Mouse (Mus musculus) megakaryocyte, embryonic 14.5 days (primary cell): ENCODE data around the gene Marc2. TPM values are rescaled to one million over a fixed set of nuclear protein-coding genes. Genes with fewer than 3 reads are reported as not detected.
A peak's percentile ranks its signal among the peaks of the same experiment; 100 is the strongest.

Experiments
- H3K27me3 ChIP-seq: replicated peaks from 2 replicates; pipeline ENCODE3; 2012; ENCODE audit warnings: inconsistent platforms
- H3K36me3 ChIP-seq: replicated peaks from 2 replicates; pipeline ENCODE3; 2012; ENCODE audit warnings: low read length, inconsistent platforms, mixed read lengths
- H3K4me1 ChIP-seq: 2 replicates; pipeline ENCODE4 v1.6.1; 2012; ENCODE audit warnings: inconsistent platforms
- H3K4me3 ChIP-seq: replicated peaks from 2 replicates; pipeline ENCODE3; 2012; ENCODE audit warnings: moderate library complexity, mild to moderate bottlenecking, inconsistent platforms
- H3K9me3 ChIP-seq: 2 replicates; pipeline ENCODE4 v1.6.1; 2012; ENCODE audit warnings: inconsistent platforms
- FLI1 ChIP-seq: IDR thresholded peaks from 2 replicates; pipeline ENCODE4 v1.6.1; 2012; ENCODE audit warnings: low read length, inconsistent platforms, mixed read lengths
- GATA1 ChIP-seq: IDR thresholded peaks from 3 replicates; pipeline ENCODE4 v1.6.1; 2012; ENCODE audit warnings: mixed read lengths, low read length, inconsistent platforms, borderline replicate concordance
- polyA plus RNA-seq: library from polyadenylated mRNA; stranded (reverse); fragments of >175 nt; gene quantifications from 2 replicates; pipeline ENCODE4 v1.2.3, GENCODE M21; 2012; ENCODE audit warnings: low replicate concordance; ENCODE audit not compliant: insufficient read depth

The Marc2 gene
- polyA plus RNA-seq, 1 experiment, result 111 TPM

DNA sequence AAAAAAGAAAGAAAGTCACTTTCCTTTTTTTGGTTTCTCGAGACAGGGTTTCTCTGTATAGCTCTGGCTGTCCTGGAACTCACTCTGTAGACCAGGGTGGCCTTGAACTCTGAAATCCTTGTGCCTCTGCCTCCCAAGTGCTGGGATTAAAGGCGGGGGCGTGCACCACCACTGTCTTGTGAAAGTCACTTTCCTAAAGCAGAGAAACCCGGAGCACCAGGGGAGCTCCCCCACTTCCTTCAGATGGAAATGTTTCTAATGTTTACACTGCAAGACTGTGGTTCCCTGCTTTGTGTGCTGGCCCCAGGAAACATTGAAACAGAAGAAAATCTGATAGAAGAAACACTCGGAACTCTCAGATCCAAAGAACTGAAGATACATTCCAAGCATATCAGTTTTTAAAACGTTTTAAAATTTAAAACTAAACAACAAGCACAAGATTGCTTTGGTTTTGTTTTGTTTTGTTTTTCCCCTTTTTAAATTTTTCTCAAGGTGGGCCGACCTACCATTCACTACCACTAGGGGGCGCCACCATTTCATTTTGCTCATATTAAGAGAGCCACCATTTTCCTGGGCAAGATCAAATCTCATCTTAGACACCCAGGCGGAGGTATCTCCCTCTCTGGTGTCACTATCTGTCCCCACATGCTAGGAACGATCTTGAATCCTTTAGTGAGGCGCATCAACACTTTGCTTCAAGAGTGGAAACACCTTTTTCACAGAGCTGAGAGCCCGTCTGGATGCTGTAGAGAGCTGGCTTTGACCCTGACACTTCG lies 59.7 kb downstream of the Marc2 start:
- no peak for TF ChIP-seq FLI1
- no peak for TF ChIP-seq GATA1
- Histone ChIP-seq H3K9me3 (peaks cover 12% of the 10 kb centered on the region), H3K4me1 (peaks cover under 1% of the 10 kb centered on the region), H3K4me3 (no peak overlapping the region), H3K36me3 (no peaks in the 10 kb centered on the region), H3K27me3 (peaks cover 29% of the 10 kb centered on the region)

DNA sequence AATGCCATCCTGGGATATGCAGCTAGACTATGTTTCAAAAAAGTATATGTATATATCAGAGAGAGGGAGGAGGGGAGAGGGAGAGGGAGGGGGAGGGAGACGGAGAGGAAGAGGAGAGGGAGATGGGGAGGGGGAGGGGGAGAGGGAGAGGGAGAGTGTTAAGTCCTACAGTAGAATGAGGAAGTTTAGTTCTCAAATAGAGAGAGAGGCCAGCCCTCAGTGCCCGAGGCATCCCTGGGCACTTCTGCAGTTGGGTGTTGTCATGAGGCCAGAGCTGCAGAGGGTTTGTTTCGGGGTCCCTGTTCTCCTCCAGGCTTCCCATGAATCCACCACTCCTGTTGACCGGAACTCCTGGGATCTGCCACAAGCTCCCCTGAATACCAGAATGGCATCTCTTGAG lies 62.6 kb downstream of the Marc2 start:
- Histone ChIP-seq H3K4me1 (peaks cover 7% of the 10 kb centered on the region), H3K36me3 (no peaks in the 10 kb centered on the region), H3K27me3 (peaks cover 27% of the 10 kb centered on the region), H3K4me3 (no peak overlapping the region), H3K9me3 (peaks cover 12% of the 10 kb centered on the region)
- TF ChIP-seq FLI1 (no peak), GATA1 (no peak)

DNA sequence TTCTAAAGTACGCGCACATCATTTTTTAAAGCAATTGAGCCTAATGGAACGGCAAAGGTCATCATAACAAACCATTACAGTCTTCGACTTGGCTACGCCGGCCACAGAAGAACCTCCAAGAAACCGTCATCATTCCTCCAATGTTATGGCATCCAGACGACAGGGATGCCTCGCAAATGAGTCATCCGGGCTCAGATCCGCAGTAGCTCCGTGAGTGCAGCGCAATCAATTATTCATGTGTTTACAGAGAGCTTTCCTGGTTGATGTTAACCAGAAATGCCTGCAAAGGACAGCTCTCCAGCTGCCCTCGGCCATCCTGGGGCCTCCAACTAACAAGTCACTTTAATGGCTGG lies 64.1 kb downstream of the Marc2 start:
- H3K27me3 ChIP-seq, result peaks cover 31% of the 10 kb centered on the region
- no peak overlapping the region for H3K4me3 ChIP-seq
- TF ChIP-seq FLI1 (no peak), GATA1 (no peak)
- H3K4me1 ChIP-seq, result peaks cover 7% of the 10 kb centered on the region
- H3K9me3 ChIP-seq, result peaks cover 12% of the 10 kb centered on the region
- H3K36me3 ChIP-seq, result no peaks in the 10 kb centered on the region

DNA sequence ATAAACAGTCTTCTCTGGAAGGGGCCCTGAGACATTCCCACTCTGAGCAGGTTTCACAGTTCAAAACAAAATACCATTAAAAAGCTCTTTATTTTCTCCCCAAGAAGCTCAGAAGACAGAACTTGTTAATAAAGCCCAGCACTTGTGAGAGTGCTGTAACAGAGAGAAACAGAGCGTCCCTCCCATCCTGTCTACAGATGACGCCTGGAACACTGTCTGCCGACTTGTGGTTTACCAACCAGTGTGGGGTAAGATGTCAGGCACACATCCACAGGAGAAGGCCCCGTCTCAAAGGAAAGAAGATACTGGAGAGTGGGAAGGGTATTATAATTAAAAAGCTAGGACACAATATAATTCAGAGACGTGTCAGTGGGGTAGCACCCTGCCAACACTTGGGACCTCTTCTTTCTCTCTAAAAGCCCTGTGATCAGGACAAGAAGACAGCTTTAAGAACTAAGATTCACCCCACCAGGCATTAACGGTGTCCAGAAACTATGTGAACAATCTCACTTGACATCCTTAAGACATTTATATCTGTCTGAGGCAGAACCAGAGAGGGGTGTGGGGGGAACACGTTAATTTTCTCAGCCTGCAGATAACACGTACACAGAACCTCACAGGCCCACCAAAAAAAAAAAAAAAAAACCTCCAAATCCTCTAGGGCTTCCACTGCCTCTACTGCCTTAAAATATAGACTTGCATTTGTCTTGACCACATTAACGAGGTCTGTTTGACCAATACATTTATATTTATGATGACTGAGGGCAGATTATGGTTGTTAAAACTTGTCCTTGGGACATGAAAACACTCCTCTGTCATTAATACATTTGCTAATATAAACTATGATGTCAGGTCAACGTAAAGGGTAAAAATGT lies 64.7 kb downstream of the Marc2 start:
- Histone ChIP-seq H3K36me3 (no peaks in the 10 kb centered on the region), H3K27me3 (peaks cover 31% of the 10 kb centered on the region), H3K4me3 (no peak overlapping the region), H3K4me1 (peaks cover 7% of the 10 kb centered on the region), H3K9me3 (peaks cover 12% of the 10 kb centered on the region)
- no peak for TF ChIP-seq GATA1
- TF ChIP-seq FLI1, result no peak

DNA sequence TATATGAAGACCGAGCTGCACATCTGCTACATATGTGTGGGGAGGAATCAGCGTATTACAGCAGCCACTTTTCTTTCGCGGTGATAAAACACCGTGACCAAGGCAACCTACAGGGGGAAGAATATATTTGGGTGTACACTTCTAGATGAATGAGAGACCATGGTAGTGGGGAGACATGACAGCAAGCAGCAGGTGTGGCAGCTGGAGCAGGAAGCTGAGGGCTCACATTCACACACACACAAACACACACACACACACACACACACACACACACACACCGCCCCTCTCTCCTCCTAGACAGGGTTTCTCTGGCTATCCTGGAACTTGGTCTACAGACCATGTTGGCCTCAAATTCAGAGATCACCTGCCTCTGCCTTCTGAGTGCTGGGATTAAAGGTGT lies 68.1 kb downstream of the Marc2 start:
- no peak overlapping the region for H3K4me3 ChIP-seq
- no peaks in the 10 kb centered on the region for H3K9me3 ChIP-seq
- H3K36me3 ChIP-seq, result no peaks in the 10 kb centered on the region
- peaks cover 7% of the 10 kb centered on the region for H3K4me1 ChIP-seq
- no peak for TF ChIP-seq FLI1
- no peak for TF ChIP-seq GATA1
- peaks cover 56% of the 10 kb centered on the region for H3K27me3 ChIP-seq

DNA sequence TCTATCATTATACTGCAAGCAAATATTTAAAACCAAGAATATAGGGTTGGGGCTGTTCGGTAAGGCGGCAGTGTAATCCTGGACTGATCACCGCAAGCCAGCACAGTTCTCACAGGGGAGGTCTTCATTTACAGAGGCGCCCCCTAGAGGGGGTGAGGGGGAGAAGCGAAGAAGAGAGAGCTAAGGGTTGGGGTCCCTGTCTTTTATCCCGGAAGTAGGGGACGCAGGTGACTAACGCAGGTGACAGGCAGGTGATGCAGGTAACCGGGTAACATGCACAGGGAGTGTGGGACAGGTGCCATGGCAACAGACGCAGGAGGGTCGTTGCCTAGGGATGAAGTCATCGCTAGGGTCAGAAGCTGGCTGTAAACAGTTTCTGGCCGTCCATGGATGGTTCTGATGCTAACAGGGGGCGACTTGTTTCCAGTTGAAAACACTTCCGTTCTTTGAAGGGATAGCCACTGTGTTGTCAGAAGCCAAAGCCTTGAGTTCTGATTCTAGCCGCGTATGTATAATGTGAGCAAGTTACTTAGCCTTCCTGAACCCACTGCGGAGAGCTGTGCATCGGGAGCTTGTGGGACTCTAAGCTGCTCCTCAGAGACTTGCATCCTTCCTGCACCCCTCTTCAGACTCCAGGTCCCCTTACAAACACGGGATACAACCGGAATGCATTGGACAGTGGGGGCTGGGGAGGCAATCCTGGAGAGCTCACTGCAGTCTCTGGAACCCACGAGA lies 69.0 kb downstream of the Marc2 start:
- no peak for TF ChIP-seq FLI1
- TF ChIP-seq GATA1, result no peak
- no peak overlapping the region for H3K4me3 ChIP-seq

DNA sequence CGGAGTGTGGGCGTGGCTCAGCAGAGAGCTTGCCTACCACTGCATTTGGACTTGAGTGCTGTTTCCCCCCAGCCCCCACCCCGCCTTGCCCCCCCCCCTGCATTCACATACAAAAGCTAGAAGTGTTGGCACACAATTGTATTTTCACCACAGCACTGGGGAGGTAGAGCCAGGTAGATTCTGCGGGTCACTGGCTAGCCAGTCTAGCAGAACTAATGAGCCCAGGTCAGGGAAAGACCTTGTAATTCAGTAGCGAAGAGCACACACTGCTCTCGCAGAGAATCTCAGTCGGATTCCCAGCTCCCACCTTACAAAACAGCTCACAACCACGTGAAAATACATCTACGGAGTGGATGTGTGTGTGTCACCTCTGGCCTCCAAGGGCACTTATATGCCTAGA lies 71.0 kb downstream of the Marc2 start:
- no peak for TF ChIP-seq FLI1
- TF ChIP-seq GATA1, result no peak
- Histone ChIP-seq H3K9me3 (peaks cover 3% of the 10 kb centered on the region; the same call in 1 of the 2 replicates), H3K4me3 (no peak overlapping the region), H3K4me1 (peaks cover 17% of the 10 kb centered on the region), H3K36me3 (no peaks in the 10 kb centered on the region), H3K27me3 (peaks cover 62% of the 10 kb centered on the region)

More for the DNA sequence above, 69.0 kb downstream of the Marc2 start:
- H3K27me3 ChIP-seq, result peaks cover 56% of the 10 kb centered on the region
- H3K4me1 ChIP-seq, result peaks cover 8% of the 10 kb centered on the region
- H3K36me3 ChIP-seq, result no peaks in the 10 kb centered on the region
- no peaks in the 10 kb centered on the region for H3K9me3 ChIP-seq

DNA sequence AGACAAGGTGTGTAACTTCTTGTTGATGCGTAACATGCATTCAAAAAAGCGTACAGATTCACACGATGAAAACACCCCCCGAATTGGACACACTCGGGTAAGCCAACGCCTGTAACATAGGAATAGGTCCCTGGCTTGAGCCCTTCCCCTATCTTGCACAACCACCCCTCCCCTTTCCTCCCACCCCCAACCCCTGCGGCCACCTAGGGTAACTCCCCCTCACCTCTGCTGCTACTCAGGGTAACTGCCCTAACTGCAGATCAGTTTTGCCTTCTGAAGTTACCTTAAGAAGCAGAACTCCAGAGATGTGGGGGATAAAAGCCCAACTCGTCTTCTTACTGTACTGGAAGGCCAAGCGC lies 74.4 kb downstream of the Marc2 start:
- Histone ChIP-seq H3K36me3 (no peaks in the 10 kb centered on the region), H3K4me1 (peaks cover 17% of the 10 kb centered on the region), H3K9me3 (peaks cover 28% of the 10 kb centered on the region), H3K4me3 (no peak overlapping the region), H3K27me3 (peaks cover 68% of the 10 kb centered on the region)
- TF ChIP-seq FLI1 (no peak), GATA1 (no peak)

DNA sequence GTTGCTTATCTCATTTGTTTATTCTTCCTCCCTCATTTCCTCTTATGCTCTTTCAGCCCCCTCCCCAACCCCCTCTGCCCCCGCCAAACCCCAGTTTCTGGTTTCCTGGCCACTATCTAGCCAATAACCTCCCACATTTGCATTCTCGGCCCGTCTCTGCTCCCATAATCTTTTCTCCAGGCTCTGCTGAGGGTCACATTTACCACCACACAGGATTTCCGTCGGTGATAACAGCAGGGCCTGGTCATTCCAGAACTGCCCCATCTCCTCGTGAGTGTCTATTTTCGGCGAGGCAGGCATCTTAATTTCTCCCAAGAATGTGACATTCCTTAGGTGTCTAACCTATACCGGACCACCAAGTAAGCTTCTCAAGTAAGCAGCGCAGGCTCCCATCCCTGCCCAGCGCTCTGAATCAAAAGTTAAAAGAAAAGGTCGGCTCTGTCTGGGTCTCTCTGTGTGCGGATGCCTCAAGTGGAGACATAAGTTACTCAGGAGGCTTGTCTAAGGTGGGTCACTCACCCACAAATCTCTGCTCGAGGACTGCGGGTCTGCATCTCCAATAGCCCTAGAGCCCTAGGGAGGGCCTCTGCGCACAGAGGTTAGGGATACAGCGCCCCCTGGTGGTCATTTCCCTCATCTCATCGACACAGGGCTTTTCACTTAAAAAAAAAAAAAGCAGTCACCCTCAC lies 74.9 kb downstream of the Marc2 start:
- peaks cover 33% of the 10 kb centered on the region for H3K9me3 ChIP-seq
- H3K27me3 ChIP-seq, result peaks cover 68% of the 10 kb centered on the region
- H3K4me1 ChIP-seq, result peaks cover 17% of the 10 kb centered on the region
- H3K4me3 ChIP-seq, result peak overlapping the region; percentile 67
- TF ChIP-seq GATA1 (no peak), FLI1 (no peak)
- no peaks in the 10 kb centered on the region for H3K36me3 ChIP-seq
